Mouse (Mus musculus) gastrocnemius, postnatal 4 days (tissue): Measurements from ENCODE around the gene Brf1. TPM values are rescaled to one million over a fixed set of nuclear protein-coding genes. Genes with fewer than 3 reads are reported as not detected.

Experiments used
- DNase-seq, 2 experiments: peaks; one replicate each; pipeline ENCODE4 v3.0.0; 2021 to 2022; ENCODE audit warnings: low spot score in 2 of 2, mixed read lengths in 2 of 2
- total RNA-seq, 2 experiments: library from RNA; stranded (reverse); gene quantifications; 2 replicates each; pipeline ENCODE4 v1.2.3; 2021

Brf1 gene
- total RNA-seq, 2 experiments from 2014 or later, result 44.2 to 52.2 TPM

GRCm38 (mm10) chr12:113018763-113019162 is 18.3 kb upstream of the Brf1 start:
- DNase-seq, result no peak

GRCm38 (mm10) chr12:113017429-113017984 is 17.0 kb upstream of the Brf1 start:
- no peak for DNase-seq

- no peak for DNase-seq
These were observed 16.5 kb upstream of the Brf1 start for GRCm38 (mm10) chr12:113016976-113017375.

- DNase-seq, result no peak
These were observed 15.5 kb upstream of the Brf1 start for GRCm38 (mm10) chr12:113015956-113016355.

- peak; percentile 36 to 48 for DNase-seq
These were observed 14.4 kb upstream of the Brf1 start for GRCm38 (mm10) chr12:113014561-113015556.

- peak; percentile 96 to 97 for DNase-seq
These were observed 13.4 kb upstream of the Brf1 start, which contains the start of gene Pacs2 for GRCm38 (mm10) chr12:113013604-113014558. Pacs2 (plus strand) TSS chr12:113014508.

GRCm38 (mm10) chr12:113013021-113013491 is 12.6 kb upstream of the Brf1 start:
- DNase-seq, result peak in 1 of 2 experiments; percentile 64

- DNase-seq, result no peak
These were observed 11.9 kb upstream of the Brf1 start for GRCm38 (mm10) chr12:113012443-113012842.

- DNase-seq, result no peak
These were observed 11.3 kb upstream of the Brf1 start for GRCm38 (mm10) chr12:113011702-113012360.

GRCm38 (mm10) chr12:113004993-113005392 is 4.5 kb upstream of the Brf1 start:
- peak in 1 of 2 experiments; percentile 50 for DNase-seq

- DNase-seq, result no peak
These were observed 3.5 kb upstream of the Brf1 start for GRCm38 (mm10) chr12:113004011-113004410.

GRCm38 (mm10) chr12:113002667-113003066 is 2.2 kb upstream of the Brf1 start:
- DNase-seq, result no peak

GRCm38 (mm10) chr12:113001133-113001474 is 600 bp upstream of the Brf1 start:
- DNase-seq, result no peak

GRCm38 (mm10) chr12:112999569-113000293 is 773 bp downstream of the Brf1 start:
- DNase-seq, result no peak

GRCm38 (mm10) chr12:112994153-112994552 is 6.4 kb downstream of the Brf1 start:
- no peak for DNase-seq

GRCm38 (mm10) chr12:112991444-112991843 is 9.1 kb downstream of the Brf1 start:
- DNase-seq, result no peak

GRCm38 (mm10) chr12:112990706-112991405 is 9.6 kb downstream of the Brf1 start:
- DNase-seq, result no peak

GRCm38 (mm10) chr12:112987877-112988276 is 12.6 kb downstream of the Brf1 start:
- DNase-seq, result peak in 1 of 2 experiments; percentile 40

GRCm38 (mm10) chr12:112985346-112985745 is 15.2 kb downstream of the Brf1 start:
- DNase-seq, result no peak
